Mouse (Mus musculus): ENCODE measurements around the gene Fam102a. TPM values are rescaled to one million over a fixed set of nuclear protein-coding genes. Genes with fewer than 3 reads are reported as not detected.

Gene Fam102a
- polyA plus RNA-seq, 1 experiment from 2014 or later = 12.3 TPM

GRCm38 (mm10) chr2:32581450-32582095 is 46.4 kb downstream of the Fam102a start:
- Histone ChIP-seq H3K27me3 (peaks cover 49% of the 10 kb centered on the region), H3K4me2 (peak overlapping the region; percentile 36), H3K36me3 (no peaks in the 10 kb centered on the region), H3K27ac (no peak overlapping the region), H3K4me3 (replicated peaks) (0 out of 2 replicates have a peak overlapping the region, but pooled peaks have one; percentile 15), H3K9ac (replicated peaks) (no peak overlapping the region), H3K4me1 (replicated peaks) (0 out of 2 replicates have a peak, but pooled peaks cover 10% of the 10 kb centered on the region), H3K9me3 (no peaks in the 10 kb centered on the region)
- WGBS = 38% methylated on average over 19 of the region's 19 CpGs
- ATAC-seq (ENCODE audit: insufficient number of reproducible peaks, insufficient read depth, low FRiP score, low TSS enrichment, low read depth) = no peak

- 13% methylated on average over 37 of the region's 37 CpGs for WGBS
- Histone ChIP-seq H3K27ac (no peak overlapping the region), H3K4me2 (peak overlapping the region; percentile 62), H3K27me3 (peaks cover 34% of the 10 kb centered on the region), H3K9ac (replicated peaks) (peak overlapping the region; percentile 54), H3K36me3 (no peaks in the 10 kb centered on the region), H3K4me1 (replicated peaks) (peaks cover 19% of the 10 kb centered on the region), H3K9me3 (no peaks in the 10 kb centered on the region), H3K4me3 (replicated peaks) (peak overlapping the region; percentile 27)
- peak; percentile 45 for ATAC-seq (ENCODE audit: insufficient number of reproducible peaks, insufficient read depth, low FRiP score, low TSS enrichment, low read depth)
These were observed 48.0 kb downstream of the Fam102a start for GRCm38 (mm10) chr2:32582830-32583799.

GRCm38 (mm10) chr2:32585149-32585714 is 50.1 kb downstream of the Fam102a start:
- Histone ChIP-seq H3K36me3 (peaks cover 6% of the 10 kb centered on the region), H3K4me1 (replicated peaks) (peaks cover 21% of the 10 kb centered on the region), H3K9me3 (no peaks in the 10 kb centered on the region), H3K9ac (replicated peaks) (no peak overlapping the region), H3K27ac (no peak overlapping the region), H3K27me3 (peaks cover 13% of the 10 kb centered on the region), H3K4me3 (replicated peaks) (no peak overlapping the region), H3K4me2 (no peak overlapping the region)
- no peak for ATAC-seq (ENCODE audit: insufficient number of reproducible peaks, insufficient read depth, low FRiP score, low TSS enrichment, low read depth)
- 84% methylated on average over 7 of the region's 7 CpGs for WGBS

GRCm38 (mm10) chr2:32586871-32587351 is 51.8 kb downstream of the Fam102a start, which contains the start of gene St6galnac4:
Gene St6galnac4 (plus strand): TSS chr2:32587095.
- Histone ChIP-seq H3K4me2 (peak within 1 kb of the TSS; percentile 56), H3K27ac (peak within 1 kb of the TSS; percentile 66), H3K36me3 (peaks cover 11% of the 10 kb centered on the region), H3K9me3 (no peaks in the 10 kb centered on the region), H3K4me1 (replicated peaks) (peaks cover 24% of the 10 kb centered on the region), H3K4me3 (replicated peaks) (peak within 1 kb of the TSS; percentile 61), H3K9ac (replicated peaks) (peak within 1 kb of the TSS; percentile 71), H3K27me3 (peaks cover 12% of the 10 kb centered on the region)
- WGBS = under 1% methylated on average over 38 of the region's 38 CpGs
- ATAC-seq (ENCODE audit: insufficient number of reproducible peaks, insufficient read depth, low FRiP score, low TSS enrichment, low read depth) = peak; percentile 65

GRCm38 (mm10) chr2:32587731-32588321 is 52.7 kb downstream of the Fam102a start:
- H3K27me3 ChIP-seq = peaks cover 6% of the 10 kb centered on the region
- WGBS = 22% methylated on average over 9 of the region's 9 CpGs
- peak overlapping the region; percentile 61 for H3K4me3 ChIP-seq (replicated peaks)
- ATAC-seq (ENCODE audit: insufficient number of reproducible peaks, insufficient read depth, low FRiP score, low TSS enrichment, low read depth) = no peak
- H3K4me1 ChIP-seq (replicated peaks) = peaks cover 22% of the 10 kb centered on the region
- H3K36me3 ChIP-seq = peaks cover 15% of the 10 kb centered on the region
- peak overlapping the region; percentile 56 for H3K4me2 ChIP-seq
- no peaks in the 10 kb centered on the region for H3K9me3 ChIP-seq
- H3K27ac ChIP-seq = peak overlapping the region; percentile 46; the same call in 1 of the 2 replicates
- H3K9ac ChIP-seq (replicated peaks) = peak overlapping the region; percentile 71; the same call in 1 of the 2 replicates

GRCm38 (mm10) chr2:32589213-32589795 is 54.2 kb downstream of the Fam102a start:
- H3K36me3 ChIP-seq = peaks cover 21% of the 10 kb centered on the region
- 78% methylated on average over 11 of the region's 11 CpGs for WGBS
- no peaks in the 10 kb centered on the region for H3K27me3 ChIP-seq
- H3K27ac ChIP-seq = no peak overlapping the region
- ATAC-seq (ENCODE audit: insufficient number of reproducible peaks, insufficient read depth, low FRiP score, low TSS enrichment, low read depth) = no peak
- H3K4me3 ChIP-seq (replicated peaks) = no peak overlapping the region
- no peak overlapping the region for H3K9ac ChIP-seq (replicated peaks)
- no peak overlapping the region for H3K4me2 ChIP-seq
- H3K9me3 ChIP-seq = no peaks in the 10 kb centered on the region
- peaks cover 17% of the 10 kb centered on the region for H3K4me1 ChIP-seq (replicated peaks)

- WGBS = 81% methylated on average over 10 of the region's 10 CpGs
- Histone ChIP-seq H3K27ac (no peak overlapping the region), H3K4me1 (replicated peaks) (peaks cover 21% of the 10 kb centered on the region), H3K27me3 (no peaks in the 10 kb centered on the region), H3K36me3 (peaks cover 30% of the 10 kb centered on the region), H3K4me2 (no peak overlapping the region), H3K9ac (replicated peaks) (no peak overlapping the region), H3K9me3 (no peaks in the 10 kb centered on the region), H3K4me3 (replicated peaks) (no peak overlapping the region)
- no peak for ATAC-seq (ENCODE audit: insufficient number of reproducible peaks, insufficient read depth, low FRiP score, low TSS enrichment, low read depth)
These were observed 55.1 kb downstream of the Fam102a start for GRCm38 (mm10) chr2:32590224-32590623.

- peaks cover 39% of the 10 kb centered on the region for H3K36me3 ChIP-seq
- ATAC-seq (ENCODE audit: insufficient number of reproducible peaks, insufficient read depth, low FRiP score, low TSS enrichment, low read depth) = no peak
- no peak overlapping the region for H3K4me3 ChIP-seq (replicated peaks)
- H3K4me1 ChIP-seq (replicated peaks) = peaks cover 21% of the 10 kb centered on the region
- WGBS = 62% methylated on average over 6 of the region's 6 CpGs
- H3K27ac ChIP-seq = no peak overlapping the region
- H3K27me3 ChIP-seq = no peaks in the 10 kb centered on the region
- no peak overlapping the region for H3K4me2 ChIP-seq
- no peak overlapping the region for H3K9ac ChIP-seq (replicated peaks)
- H3K9me3 ChIP-seq = no peaks in the 10 kb centered on the region
These were observed 56.1 kb downstream of the Fam102a start for GRCm38 (mm10) chr2:32591249-32591648.

- 92% methylated on average over 13 of the region's 13 CpGs for WGBS
- no peak overlapping the region for H3K4me2 ChIP-seq
- no peaks in the 10 kb centered on the region for H3K9me3 ChIP-seq
- no peak overlapping the region for H3K4me3 ChIP-seq (replicated peaks)
- no peak for ATAC-seq (ENCODE audit: insufficient number of reproducible peaks, insufficient read depth, low FRiP score, low TSS enrichment, low read depth)
- peaks cover 11% of the 10 kb centered on the region for H3K4me1 ChIP-seq (replicated peaks)
- no peaks in the 10 kb centered on the region for H3K27me3 ChIP-seq
- no peak overlapping the region for H3K9ac ChIP-seq (replicated peaks)
- no peak overlapping the region for H3K27ac ChIP-seq
- peaks cover 47% of the 10 kb centered on the region for H3K36me3 ChIP-seq
These were observed 61.6 kb downstream of the Fam102a start for GRCm38 (mm10) chr2:32596725-32597124.

GRCm38 (mm10) chr2:32597248-32597647 is 62.1 kb downstream of the Fam102a start:
- Histone ChIP-seq H3K27ac (no peak overlapping the region), H3K4me2 (no peak overlapping the region), H3K27me3 (no peaks in the 10 kb centered on the region), H3K9me3 (no peaks in the 10 kb centered on the region), H3K9ac (replicated peaks) (no peak overlapping the region), H3K4me1 (replicated peaks) (peaks cover 16% of the 10 kb centered on the region), H3K4me3 (replicated peaks) (no peak overlapping the region), H3K36me3 (peaks cover 45% of the 10 kb centered on the region)
- ATAC-seq (ENCODE audit: insufficient number of reproducible peaks, insufficient read depth, low FRiP score, low TSS enrichment, low read depth) = no peak
- WGBS = 93% methylated on average over 5 of the region's 5 CpGs
